Mouse (Mus musculus) inflammation-experienced regulatory T-cells, adult 16 weeks (primary cell): Measurements from ENCODE around the gene Tmeff1. TPM values are rescaled to one million over a fixed set of nuclear protein-coding genes. Genes with fewer than 3 reads are reported as not detected.

ENCODE experiments used
- polyA plus RNA-seq: library from polyadenylated mRNA; unstranded; fragments of 100-300 nt; shearing (Covaris generic); gene quantifications from one replicate; pipeline ENCODE4 v1.2.1, GENCODE M21; 2017

Tmeff1 gene
- 0.59 TPM for polyA plus RNA-seq

DNA sequence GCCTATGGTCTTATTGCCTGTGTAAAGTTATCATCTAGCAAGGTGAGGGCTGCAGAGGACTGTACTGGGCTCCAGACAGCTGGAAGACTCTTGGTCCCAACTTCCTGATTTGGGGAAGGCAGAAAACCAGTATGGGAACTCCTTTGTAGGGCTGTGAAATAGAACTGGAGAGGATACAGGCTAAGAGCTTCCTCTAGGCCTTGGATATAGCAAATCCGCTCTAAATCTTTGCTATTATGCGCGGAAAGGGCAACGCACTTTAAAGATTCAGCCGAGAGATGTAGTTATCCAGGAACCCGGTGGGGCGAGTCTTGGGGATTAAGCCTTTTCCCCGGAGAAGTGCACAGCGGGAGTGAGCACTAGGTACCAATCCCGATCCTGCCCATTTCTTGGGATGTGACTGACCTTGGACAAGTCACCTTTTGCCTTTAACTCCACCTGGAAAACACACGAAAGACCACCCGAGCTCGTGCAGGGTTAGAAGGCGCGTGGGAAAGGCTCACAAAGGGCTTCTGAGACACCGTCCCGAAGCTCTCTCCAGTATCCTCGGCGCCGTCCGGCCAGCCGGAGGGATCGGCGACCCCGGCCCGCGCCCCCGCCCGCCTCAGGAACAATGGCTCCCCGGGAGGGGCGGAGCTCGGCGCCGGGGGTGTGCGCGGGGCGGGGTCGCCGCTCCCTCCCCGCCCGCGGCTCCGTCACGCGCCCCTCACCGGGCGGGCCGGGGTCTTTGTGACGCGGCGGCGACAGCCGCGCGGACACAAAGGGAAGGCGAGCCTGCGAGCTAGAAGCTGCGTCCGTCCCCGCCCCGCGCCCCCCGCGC lies at the start of gene Tmeff1:
Gene Tmeff1 (plus strand): TSS at position 754 of the 820 bp plus-strand sequence.

DNA sequence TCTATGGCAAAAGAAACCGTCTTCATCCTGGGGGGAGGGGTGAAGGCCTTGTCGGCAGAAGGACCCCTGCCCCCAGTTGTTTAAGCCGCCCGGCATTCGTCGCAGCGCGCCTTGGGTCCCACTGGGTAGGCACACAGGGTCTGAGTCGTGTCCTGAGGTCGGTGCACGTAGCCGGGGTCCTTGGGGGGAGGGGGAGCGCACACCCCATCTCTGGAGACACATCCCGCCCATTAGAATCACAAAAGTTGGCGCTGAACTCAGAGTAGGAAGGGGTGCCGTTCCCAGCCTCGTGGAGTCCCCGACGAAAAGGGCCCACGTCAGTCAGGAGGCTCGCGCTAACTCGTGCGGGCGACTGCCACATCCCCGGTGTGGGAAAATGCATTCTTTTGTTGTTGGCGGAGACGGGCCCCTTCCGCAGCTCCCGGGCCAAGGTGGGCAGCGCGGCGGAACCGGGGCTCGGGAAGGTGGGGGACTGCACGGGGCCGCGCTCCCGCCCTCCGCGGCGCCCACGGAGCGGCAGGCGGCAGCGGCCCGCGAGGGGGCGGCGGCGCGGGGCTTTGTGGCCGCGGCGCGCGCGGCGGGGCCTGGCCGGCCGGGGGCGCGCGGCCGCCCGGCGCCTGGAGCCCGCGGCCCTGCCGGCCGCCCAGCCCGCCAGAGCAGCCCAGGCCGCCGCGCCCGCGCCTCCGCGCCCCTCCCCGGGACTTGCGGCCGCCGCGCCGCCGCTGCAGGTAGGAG lies 45.0 kb upstream of the Tmeff1 start, which contains the start of gene Msantd3:
Gene Msantd3 (plus strand): TSS at position 95 of the 735 bp plus-strand sequence.

GRCm38 (mm10) chr4:48663271-48663670 lies 78.3 kb downstream of the Tmeff1 start, which contains the start of gene Cavin4:
Gene Cavin4, plus strand, starts transcription at chr4:48663514.

Other genes starting within 250 kb of the Tmeff1 start
- gene Tex10, start 111.7 kb upstream of the Tmeff1 start, polyA plus RNA-seq = 90.7 TPM
- gene Msantd3, start 45.2 kb upstream of the Tmeff1 start, polyA plus RNA-seq = not detected
- gene Cavin4, start 78.3 kb downstream of the Tmeff1 start, polyA plus RNA-seq = not detected